Mouse (Mus musculus): ENCODE results near the gene Cyth4. TPM values are rescaled to one million over a fixed set of nuclear protein-coding genes. Genes with fewer than 3 reads are reported as not detected.

Cyth4 gene
- 10 to 100 TPM in 1 of 2 experiments, 1 to 10 TPM in 1; 6.8 to 10.2 TPM for total RNA-seq (2021)
- long read RNA-seq, experiment 1, partial matches to known transcripts: 1 of 4 reads
- long read RNA-seq, experiment 1, other reads (novel, unspliced or antisense): 2 of 4 reads
- long read RNA-seq, experiment 2, partial matches to known transcripts: 0 of 3 reads
- long read RNA-seq, experiment 2, other reads (novel, unspliced or antisense): 1 of 3 reads

DNA sequence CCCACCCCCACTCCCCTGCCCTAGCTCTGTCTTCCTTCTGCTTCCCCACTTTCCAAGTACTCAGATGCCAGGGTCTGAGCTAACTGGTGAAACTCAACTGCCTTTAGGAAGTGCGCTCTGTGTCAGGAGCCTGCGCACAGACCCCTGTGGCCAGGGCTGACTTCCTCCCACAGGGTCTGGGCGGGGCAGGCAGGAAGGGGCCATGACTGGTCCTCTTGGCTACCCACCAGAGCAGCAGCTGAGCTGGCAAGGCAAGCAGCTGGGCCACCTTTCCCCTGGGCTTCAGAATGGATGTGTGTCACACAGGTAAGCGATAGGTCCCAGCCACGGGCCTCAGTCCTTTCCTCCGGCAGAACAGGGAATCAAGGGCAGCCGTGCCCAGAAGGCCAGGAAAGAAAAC is at the start of gene Cyth4:
Gene Cyth4, plus strand, starts transcription at position 134 of the 400 bp plus-strand sequence.
- peak; percentile 27 to 63 for DNase-seq

DNA sequence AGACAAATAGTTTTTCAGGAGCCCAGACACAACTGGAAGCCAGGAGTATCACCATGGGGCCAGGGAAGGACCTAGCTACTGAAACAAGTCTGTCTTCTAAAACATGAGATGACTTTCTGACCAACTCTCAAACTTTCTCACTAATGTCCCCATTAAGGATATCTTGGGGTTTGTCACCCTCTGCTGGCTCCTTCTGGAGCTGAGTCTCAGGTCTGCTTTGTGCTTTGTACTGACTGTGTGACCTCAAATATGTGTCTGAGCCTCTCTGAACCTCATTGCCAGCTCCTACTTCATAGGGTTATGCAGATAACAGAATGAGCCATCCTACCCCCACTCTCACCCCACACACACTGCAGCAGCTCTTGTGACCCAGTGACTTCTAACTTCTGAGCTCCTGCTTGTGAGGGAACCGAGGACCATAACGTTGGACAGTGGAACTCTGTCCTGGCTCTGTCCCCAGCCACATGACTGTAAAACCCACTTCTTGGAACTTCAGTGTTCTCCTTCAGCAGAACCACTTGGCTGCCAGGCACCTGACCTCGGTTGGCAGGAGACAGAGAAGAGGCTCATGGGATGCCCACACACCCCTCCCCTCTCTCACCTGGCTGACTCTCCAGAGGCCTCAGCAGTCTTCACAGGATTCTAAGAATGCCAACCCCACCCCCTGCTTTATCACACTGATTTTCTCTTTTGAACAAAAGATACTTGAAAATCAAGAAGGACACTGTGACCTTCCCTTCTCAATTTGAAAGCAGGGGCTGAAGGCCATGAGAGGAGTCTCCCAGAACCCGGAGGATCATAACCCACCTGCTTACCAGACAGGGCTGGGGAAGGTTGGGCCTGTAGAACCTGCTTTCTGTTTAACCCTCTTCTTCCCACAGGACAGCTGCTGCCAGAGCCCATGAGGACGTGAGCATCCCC is 49.2 kb upstream of the Cyth4 start:
- DNase-seq: peak; percentile 55 to 68

DNA sequence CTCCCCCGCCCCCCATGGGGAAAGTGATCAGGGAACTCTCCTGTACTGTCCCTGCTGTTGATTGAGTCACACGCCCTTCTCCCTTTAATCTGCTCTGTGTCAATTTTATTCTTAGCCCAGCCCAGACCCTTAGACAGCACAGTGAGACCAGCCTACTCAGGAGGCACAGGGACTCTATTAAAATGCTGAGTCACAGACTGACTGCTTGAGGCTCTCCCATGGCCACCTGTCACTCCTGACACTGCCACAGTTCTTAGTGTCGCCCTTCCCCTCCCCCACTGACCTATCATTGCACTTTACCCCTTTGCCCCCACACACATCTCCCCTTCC is 48.5 kb upstream of the Cyth4 start:
- DNase-seq: peak; percentile 31 to 64

DNA sequence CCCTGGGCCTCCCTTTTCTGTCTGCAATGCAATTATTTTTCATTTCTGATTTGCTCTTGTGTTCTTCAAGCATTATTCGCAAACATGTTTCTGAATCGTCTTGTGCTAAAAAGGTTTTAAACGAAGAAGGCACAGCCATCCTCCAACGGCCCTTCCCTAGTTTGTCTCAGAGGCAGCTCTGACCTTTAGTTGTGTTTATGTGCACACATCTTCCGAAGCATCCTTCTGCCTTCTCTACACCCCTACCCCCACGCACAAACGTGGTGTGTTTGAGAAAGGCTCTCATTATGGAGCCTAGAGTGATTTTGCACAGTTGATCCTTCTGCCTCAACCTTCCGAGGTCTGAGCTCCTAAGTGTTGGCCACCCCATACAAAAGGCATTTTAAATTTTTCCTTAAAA is 48.1 kb upstream of the Cyth4 start:
- DNase-seq: no peak

DNA sequence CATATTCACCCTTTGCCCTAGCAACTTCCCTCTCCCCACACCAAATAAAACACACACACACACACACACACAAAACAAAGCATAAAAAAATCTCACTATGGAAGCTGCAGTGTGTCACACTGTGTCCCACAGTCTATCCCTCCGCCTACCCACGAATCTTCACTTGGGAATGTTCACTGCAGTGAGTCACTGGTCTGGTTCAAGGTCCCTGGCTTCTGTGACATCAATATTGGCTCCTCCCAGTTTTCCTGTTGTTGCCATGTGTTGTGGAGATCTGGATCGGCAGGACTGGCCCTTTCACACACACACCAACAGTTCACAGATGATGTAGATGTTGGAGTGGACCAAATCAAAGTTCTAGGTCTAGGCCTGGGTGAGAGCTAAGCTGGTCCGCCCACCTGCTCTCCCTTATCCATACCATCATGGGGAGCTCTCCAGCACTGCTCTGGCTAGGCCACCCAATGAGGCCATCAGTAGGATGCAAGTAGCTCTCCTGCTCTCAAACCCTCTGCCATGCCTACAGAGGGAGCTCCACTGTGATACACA is 47.6 kb upstream of the Cyth4 start:
- peak; percentile 74 to 76 for DNase-seq

DNA sequence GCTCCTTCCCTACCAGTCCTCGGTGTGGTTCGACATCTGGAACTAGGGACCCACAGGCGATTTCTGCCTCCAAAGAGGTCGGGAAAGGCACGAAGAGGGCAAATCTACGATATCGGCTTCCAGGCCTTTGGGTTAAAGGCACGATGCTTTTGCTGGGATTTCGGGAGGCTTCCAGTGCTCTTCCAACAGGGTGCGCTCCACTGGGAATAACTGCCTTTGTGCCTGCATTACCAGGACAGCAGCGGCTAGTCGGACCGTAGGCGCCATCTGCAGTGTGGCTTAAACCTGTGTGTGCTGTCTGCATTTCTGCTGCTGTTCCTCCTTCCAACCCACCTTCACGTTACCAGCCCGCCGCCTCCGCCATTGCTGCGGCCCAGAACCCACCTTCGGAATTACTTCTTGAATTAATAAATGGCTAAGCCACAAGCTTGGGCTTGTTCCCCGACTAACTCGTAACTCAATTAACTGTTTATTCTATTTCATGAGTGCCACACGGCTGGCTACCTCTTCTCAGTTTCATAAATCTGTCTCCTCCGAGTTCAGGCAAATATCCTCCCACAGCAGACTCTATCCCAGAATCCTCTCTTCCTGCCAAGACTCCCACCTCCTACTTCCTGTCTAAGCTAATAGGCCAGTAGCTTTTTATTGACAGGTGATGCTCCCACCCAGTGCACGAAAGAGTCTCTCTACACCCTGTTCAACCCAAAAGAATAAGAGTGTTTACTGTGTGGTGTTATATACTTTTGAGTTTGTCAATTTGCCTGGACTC is 42.1 kb upstream of the Cyth4 start:
- no peak for DNase-seq

DNA sequence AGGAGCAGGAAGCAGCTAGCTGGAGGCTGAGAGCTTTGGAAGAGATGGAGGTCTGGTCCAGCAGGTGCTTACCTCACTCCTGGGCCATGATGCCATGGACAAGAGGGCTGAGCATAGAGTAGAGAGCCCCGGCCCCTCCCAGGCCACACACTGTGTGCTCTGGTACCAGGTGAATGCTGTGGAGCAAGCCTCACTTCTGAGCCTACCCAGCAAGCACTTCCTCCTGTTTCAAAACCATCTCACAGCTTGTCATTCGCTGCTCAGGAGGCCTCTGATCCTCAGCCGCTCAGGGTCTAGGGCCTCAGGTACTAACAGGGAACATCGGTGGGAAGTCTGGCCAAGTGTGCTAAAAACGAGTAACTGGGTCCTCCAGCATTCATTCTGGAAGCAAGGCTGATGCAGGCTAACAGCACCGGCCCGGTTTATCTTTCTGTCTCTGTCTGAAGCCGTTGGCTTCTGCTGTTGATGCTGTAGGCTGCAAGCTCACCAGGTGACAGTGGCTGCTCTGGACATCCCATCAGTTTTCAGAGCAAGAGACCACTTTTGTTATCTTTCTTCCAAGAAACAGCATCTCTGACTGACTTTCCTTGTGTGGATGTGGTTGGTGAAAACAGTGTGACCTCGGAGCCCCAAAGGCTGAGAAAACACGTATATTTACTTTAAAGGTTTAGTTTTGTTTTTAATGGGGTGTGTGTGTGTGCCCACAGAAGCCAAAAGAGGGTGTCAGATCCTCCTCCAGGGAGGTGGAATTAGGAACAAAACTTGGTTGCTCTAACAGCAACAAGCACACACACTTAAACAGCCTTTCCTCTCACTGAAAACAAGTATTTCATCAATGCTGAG is 38.9 kb upstream of the Cyth4 start:
- no peak for DNase-seq

DNA sequence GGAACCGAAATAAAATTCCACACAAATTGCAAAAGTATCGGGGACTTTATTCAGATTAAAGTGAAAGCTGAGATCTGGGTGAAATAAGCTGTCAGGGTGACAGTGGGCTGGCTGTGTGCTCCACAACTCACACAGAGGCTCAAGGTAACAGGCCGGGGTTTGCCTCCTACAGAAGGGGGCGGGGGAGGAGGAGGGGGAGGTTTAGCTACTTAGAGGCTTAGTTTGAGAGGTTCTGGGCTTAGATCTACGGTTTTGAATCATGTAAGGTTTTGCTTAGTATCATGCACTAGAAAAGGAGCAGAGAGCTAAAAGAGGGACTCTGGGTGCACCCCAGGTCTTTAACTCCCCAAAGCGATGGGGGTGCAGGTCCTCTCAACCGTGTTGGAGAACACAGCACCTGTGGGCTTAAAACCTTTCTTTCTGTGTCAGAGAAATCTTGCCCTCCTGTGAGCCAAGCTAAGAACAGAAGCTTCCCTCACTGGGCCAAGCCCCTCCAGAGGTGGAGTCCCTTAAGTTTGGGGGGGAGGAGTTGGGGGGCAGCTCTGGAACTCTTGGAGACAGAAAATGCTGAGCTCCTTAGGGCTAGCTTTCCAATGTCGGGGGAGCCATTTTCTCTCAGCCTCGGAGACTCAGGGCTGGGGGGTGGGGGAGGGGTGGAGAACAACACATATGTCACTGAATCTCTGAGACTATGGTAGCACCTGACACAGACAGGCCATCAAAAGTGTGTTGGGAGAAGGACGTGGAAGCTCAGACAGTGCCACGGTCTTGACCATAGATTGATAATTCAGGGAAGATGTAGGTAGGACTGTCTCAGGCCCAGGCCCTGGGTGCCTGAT is 37.5 kb upstream of the Cyth4 start:
- DNase-seq: no peak

DNA sequence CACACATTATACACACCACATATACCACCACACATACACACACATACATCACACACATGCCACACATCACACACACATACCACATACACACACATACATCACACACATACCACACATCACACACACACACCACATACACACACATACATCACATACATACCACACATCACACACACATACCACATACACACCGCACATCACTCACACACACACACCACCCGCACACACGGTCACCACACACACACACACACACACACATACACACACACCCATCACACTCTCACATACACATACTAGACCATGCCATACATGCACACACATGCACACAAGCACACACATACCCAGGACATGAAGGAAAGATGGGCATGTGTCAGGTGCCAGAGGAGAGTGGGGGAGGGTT is 33.5 kb upstream of the Cyth4 start:
- no peak for DNase-seq

DNA sequence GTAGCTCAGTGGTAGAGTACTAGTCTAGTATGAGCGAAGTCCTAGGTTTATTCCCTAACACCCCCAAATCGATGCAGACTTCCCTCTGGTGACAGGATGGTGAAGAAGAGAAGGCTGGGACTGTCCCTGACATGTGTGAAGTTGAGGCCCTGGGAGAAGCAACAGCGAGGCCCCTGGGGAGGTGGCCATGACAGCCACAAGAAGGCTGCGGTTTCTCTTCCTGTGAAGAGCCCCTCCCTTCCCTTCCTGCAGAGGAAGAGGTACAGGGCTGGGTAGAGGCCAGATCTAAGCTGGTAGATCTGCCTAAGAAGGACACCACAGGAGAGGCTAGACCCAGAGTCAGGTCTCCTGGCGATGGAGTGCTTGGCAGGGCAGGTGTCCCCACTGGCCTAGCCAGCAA is 32.9 kb upstream of the Cyth4 start:
- DNase-seq: no peak

DNA sequence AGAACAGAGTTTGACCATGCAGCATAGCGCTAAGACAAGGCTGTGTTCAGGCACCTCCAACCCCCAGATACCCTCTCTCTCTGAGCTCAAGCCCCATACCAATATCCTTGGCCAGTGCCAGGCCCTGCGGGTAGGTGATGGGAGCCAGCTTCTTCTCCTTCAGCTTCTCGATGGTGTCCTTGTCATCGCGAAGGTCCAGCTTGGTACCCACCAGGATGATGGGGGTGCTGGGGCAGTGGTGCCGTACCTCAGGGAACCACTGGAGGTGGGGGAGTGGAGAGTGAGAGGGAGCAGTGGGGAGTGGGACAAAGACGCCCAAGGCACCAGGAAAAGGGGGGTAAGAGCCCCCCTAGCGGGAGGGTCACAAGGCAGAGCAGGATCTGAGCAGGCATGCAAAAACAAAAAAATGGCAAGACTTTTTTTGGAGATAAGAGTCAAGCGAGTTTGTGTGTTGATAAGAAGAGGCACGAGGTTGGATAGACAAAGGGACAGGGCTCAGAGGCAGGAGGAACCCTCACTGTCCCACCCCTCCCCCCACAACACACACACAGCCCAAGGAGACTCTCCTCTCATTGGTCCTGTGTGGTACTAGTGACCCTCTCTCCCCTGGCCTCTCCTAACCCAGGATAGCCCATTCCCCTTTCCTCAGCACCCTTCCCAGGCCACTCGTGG is 31.9 kb upstream of the Cyth4 start:
- DNase-seq: no peak

DNA sequence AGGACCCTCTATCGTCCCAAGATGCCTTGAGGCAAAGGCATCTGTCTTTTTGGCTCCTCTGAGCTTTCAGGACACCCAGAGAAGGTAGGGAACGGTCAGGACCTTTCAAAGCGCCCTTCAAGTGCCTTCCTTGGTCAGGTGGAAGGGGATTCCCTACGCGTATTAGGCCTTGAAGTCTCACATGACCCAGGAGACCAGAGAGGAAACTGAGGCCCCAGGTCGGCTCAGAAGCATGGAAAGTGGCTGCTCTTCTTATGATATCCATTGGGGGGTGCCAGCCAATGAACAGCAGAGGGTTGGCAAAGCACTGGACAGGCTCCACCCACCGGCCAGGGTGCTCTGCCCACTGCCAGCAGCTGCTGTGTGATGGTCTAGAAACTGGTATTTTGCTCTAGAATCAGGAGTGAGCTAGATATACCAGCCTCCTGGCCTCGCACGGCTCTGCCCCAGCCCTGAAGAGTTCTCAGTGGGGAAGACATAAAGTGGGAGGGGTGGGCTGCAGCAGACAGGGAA is 29.2 kb upstream of the Cyth4 start:
- no peak for DNase-seq

DNA sequence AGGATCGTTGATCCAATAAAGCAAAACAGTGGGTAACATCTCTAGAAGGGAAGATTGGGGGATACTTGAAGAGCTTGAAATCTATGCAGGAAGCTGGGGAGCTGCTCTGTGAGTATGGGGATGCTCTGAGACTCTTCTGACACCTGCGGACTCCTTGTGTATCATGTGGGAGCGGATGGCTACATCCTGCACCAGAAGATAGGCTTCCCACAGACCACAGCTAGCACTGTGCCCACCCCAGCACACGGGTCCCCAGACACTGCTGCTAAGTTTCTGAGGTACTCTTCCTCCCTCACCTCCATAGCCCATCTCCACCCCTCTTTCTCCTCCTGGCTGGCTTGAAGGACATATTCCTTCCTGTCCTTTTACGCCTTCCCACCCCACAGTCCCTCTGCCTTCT is 26.7 kb upstream of the Cyth4 start:
- no peak for DNase-seq

DNA sequence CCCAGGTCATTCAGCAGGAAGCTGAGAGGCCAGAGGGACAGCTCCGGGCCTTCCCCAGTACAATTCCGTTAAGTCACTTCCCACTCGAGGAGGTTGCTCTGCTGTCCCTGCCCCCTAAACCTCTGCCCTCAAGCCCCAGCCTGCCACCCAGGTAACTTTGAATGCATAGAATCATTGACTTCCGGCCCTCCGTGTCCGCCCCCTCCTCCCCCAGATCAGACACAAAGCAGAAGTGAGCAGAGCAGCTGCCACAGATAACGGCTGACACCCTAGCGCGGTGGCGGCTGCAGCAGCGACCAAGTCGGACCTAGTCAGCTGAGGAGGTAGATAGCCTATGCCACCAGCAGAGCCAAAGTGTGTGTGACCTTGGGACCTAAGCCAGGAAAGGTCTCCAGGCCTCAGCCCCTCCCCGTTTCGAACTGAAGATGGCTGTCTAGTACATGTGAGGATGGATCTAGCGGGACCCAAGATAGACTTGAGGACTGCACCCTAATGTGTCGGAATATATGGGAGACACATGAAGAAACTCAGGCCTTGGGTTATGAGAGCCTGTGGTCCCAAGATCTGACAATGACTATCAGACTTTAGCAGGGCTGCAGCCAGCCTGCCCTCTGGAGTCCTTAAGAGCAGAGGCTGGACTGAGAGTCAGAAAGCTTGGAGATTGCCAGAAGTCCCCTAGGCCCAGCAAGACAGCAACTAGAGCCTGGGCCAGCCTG is 25.1 kb upstream of the Cyth4 start:
- DNase-seq: peak; percentile 17 to 31

DNA sequence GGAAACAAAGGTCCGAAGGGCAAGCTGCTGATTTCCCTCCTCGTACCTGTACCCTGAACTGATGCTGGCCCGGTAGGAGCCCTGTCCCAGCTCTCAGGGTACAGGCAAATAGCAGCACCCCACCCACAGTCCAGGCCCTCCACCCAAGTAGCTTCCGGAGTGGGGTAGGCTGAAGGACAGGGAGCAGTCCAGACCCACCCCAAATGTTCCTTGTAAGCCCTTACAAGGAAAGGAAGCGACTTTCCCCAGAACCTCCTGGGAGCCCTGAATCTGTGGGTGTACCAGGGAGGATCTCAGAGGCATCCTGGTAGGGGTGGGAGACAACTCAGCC is 24.6 kb upstream of the Cyth4 start:
- DNase-seq: no peak

DNA sequence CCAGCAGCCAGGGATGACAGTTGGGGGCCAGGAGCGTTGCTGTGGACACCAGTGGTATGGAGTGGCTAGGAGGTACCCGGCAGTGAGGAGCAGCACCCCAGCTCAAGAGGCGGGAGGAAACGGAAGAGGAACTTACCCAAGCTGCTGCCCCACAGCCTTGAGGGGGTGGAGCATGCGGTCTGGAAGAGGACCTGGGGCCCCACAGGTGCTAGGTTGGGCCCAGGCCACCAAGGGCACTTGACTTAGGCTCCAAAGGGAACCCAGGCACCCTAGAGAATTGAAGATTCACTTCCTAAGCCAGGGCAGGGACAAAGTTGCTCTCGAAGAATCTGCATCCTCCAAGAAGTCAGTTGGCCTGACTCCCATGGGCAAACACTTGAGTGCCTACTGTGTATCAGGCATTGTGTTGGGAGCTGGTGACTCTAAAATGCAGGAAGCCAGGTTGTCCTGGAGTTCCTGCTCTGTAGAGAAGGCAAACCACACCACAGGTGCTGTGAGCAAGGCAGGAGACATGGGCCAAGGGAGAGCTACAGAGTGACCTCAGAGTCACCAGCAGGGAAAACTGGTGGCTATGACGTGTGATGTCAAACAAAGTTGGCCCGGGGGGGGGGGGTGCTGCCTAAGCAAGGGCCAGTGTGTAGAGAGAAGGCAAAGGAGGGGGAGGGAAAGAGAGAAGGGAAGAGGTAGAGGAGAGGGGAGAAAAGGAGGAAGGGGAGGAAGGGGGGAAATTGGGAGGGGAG is 24.0 kb upstream of the Cyth4 start, which contains the start of gene Rac2:
Gene Rac2, minus strand, starts transcription at position 126 of the 740 bp plus-strand sequence.
- peak in 1 of 2 experiments; percentile 37 for DNase-seq

DNA sequence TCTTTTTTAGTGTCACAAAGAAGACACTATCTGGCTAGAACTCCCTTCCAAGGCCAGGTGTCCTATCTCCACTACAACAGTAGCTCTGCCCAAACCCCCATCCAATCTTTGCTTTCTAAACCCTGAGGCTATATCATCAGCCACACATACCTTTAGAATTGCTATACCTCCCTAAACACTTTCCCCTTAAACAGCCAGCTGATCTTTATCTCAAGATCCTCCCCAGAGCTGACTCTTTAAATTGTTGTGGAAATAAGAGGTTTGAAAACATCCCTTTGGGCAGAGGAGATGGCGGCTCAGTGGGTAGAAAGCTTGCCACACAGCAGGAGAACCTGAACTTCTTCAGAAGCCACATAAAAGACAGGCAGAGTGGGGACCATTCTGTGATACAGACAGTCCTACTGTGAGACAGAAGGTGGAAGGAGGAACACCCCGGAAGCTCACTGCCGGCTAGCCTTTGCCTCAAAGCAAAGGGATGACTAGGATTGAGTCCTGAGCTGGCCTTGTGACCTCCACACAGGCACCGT is 20.5 kb upstream of the Cyth4 start:
- DNase-seq: no peak

DNA sequence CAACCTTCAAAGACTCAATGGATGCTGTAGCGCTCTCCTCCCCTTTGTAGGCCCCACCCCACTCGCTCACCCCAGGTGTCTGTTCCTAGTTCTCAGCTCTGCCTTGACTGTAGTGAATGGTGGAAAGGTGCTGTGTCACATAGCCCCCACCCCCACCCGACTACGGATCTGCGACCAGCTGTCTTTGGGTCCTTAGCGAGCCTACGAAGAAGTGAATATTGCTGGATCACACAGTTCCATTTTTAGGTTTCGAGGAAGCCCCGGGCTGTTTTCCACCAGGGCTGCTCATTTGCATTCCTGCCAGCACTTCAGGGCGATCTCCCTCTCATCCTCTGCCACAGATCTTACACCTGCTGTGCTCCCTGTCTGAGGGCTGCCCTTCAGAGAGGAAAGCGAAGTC is 13.5 kb upstream of the Cyth4 start:
- DNase-seq: no peak
